Mouse (Mus musculus) left cerebral cortex, adult 18-20 months (tissue): Measurements from ENCODE around the gene Plk5. TPM values are rescaled to one million over a fixed set of nuclear protein-coding genes. Genes with fewer than 3 reads are reported as not detected.

Experiments used
- DNase-seq, 2 experiments: peaks; one replicate each; pipeline ENCODE4 v3.0.0; 2021 to 2022; ENCODE audit warnings: low spot score in 2 of 2, mixed read lengths in 1 of 2
- microRNA-seq, 2 experiments: library from miRNA; unstranded; fragments of <30 nt; microRNA quantifications; one replicate each; pipeline ENCODE4 v1.2.0; 2021
- total RNA-seq, 2 experiments: library from RNA; stranded (reverse); gene quantifications; 2 replicates each; pipeline ENCODE4 v1.2.3; 2021

The Plk5 gene
- total RNA-seq, 2 experiments from 2014 or later = 25.8 to 34.6 TPM

DNA sequence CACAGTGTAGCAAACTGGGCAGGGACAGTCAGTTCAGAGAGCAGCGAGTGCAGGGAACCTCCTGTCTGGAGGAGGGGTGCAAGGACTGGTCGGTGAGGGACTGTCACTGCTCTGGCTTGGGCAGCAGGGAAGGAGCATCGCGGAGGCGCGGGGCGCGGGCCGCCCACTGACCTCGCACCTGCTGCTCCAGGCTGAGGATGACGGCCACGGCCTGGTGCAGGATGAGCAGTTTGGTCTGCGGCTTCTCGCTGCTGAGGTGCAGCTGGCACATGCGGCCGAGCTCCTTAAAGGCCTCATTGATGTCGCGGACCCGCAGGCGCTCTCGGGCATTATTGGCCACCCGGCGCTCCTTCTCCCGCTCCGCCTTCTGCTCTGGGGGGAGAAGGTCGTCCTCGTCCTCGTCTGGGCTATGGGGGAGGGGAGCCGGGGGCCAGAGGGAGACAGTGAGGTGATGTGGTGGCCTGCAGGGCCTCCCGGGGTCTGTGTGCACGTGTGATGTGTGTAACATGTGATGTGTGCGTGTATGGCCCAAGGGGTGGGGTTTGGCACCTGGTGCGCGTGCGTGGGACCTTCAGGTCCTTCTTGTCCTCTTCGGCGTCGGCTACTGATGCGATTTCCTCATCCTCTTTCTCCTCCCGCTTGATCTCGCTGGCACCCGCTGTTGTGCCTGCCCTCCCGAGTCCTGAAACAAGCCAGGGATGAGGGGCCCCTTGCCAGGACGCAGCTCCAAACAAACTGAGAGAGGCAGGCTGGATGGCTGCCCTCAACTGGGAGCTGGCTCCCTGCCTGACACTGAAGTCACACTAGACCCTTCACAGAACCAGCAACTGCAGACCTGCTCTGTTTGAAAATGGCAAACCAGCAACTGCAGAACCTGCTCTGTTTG, 56.6 kb downstream of the Plk5 start:
- DNase-seq = peak; percentile 57 to 61

Small RNAs within 50 kb of the gene (microRNA-seq; reads per million reads assigned to microRNA genes)
- 0 reads per million in 2 experiments for gene Gm22721

Other genes with a start within 250 kb of the Plk5 start
- 100 to 1,000 TPM; 108 to 109 TPM for gene Stk11, start 240.7 kb upstream of the Plk5 start, total RNA-seq
- 100 to 1,000 TPM; 367 to 371 TPM for gene Atp5d, start 217.8 kb upstream of the Plk5 start, total RNA-seq
- gene Cbarp, start 215.6 kb upstream of the Plk5 start, total RNA-seq = 100 to 1,000 TPM; 418 to 437 TPM
- gene Midn, start 208.2 kb upstream of the Plk5 start, total RNA-seq = 100 to 1,000 TPM; 105 TPM
- 10 to 100 TPM; 89.7 to 94.6 TPM for gene Cirbp, start 190.5 kb upstream of the Plk5 start, total RNA-seq
- 1 to 10 TPM; 6.8 to 7.0 TPM for gene 1600002K03Rik, start 183.5 kb upstream of the Plk5 start, total RNA-seq
- 1 to 10 TPM; 7.0 to 8.2 TPM for gene Efna2, start 177.0 kb upstream of the Plk5 start, total RNA-seq
- 10 to 100 TPM; 32.2 to 39.3 TPM for gene Mum1, start 130.0 kb upstream of the Plk5 start, total RNA-seq
- 100 to 1,000 TPM; 219 to 232 TPM for gene Ndufs7, start 107.3 kb upstream of the Plk5 start, total RNA-seq
- 10 to 100 TPM; 16.2 to 21.2 TPM for gene Gamt, start 95.4 kb upstream of the Plk5 start, total RNA-seq
- gene Dazap1, start 95.0 kb upstream of the Plk5 start, total RNA-seq = 10 to 100 TPM; 75.6 to 81.7 TPM
- 1,000 to 10,000 TPM in 1 of 2 experiments, 100 to 1,000 TPM in 1; 965 to 1,061 TPM for gene Rps15, start 64.0 kb upstream of the Plk5 start, total RNA-seq
- gene Apc2, start 60.5 kb upstream of the Plk5 start, total RNA-seq = 100 to 1,000 TPM; 106 to 109 TPM
- gene 2310011J03Rik, start 35.9 kb upstream of the Plk5 start, total RNA-seq = 10 to 100 TPM; 25.1 to 28.5 TPM
- gene Pcsk4, start 27.0 kb upstream of the Plk5 start, total RNA-seq = 1 to 10 TPM; 4.8 to 6.9 TPM
- 10 to 100 TPM; 13.4 to 13.5 TPM for gene Reep6, start 26.5 kb upstream of the Plk5 start, total RNA-seq
- 10 to 100 TPM in 1 of 2 experiments, 1 to 10 TPM in 1; 8.8 to 10.4 TPM for gene Adamtsl5, start 8.0 kb upstream of the Plk5 start, total RNA-seq
- 10 to 100 TPM; 20.1 to 20.7 TPM for gene Mex3d, start 31.2 kb downstream of the Plk5 start, total RNA-seq
- 100 to 1,000 TPM; 143 to 166 TPM for gene Mbd3, start 43.1 kb downstream of the Plk5 start, total RNA-seq
- 100 to 1,000 TPM; 383 to 388 TPM for gene Uqcr11, start 50.4 kb downstream of the Plk5 start, total RNA-seq
- gene Tcf3, start 77.2 kb downstream of the Plk5 start, total RNA-seq = 10 to 100 TPM; 25.4 to 29.8 TPM
- gene Onecut3, start 138.4 kb downstream of the Plk5 start, total RNA-seq = not detected
- gene Atp8b3, start 182.7 kb downstream of the Plk5 start, total RNA-seq = under 1 TPM; 0.12 to 0.21 TPM
- gene Rexo1, start 205.1 kb downstream of the Plk5 start, total RNA-seq = 10 to 100 TPM; 41.4 to 42.3 TPM
- 10 to 100 TPM; 54.8 to 68.7 TPM for gene Klf16, start 220.9 kb downstream of the Plk5 start, total RNA-seq
- 100 to 1,000 TPM; 179 to 185 TPM for gene Abhd17a, start 233.9 kb downstream of the Plk5 start, total RNA-seq
- 10 to 100 TPM; 49.1 to 50.5 TPM for gene Scamp4, start 246.4 kb downstream of the Plk5 start, total RNA-seq
- gene Adat3, start 246.4 kb downstream of the Plk5 start, total RNA-seq = 1 to 10 TPM; 2.3 to 6.4 TPM
- gene Gm49322, start 249.6 kb downstream of the Plk5 start, total RNA-seq = 1 to 10 TPM; 3.5 to 3.7 TPM